Mouse (Mus musculus): Measurements from ENCODE around the gene Abo. TPM values are rescaled to one million over a fixed set of nuclear protein-coding genes. Genes with fewer than 3 reads are reported as not detected.
"Not testable (repeated sequence)": the region's sequence is repeated elsewhere in the genome, so short reads cannot be mapped to it uniquely, and the experiment has no call there.

Abo gene
- polyA plus RNA-seq, 1 experiment from 2014 or later: not detected

- 94% methylated on average over 4 of the region's 4 CpGs for WGBS
- no peaks in the 10 kb centered on the region for H3K4me1 ChIP-seq (replicated peaks; ENCODE audit: control insufficient read depth, insufficient read depth, low read length)
- no peak overlapping the region for H3K4me3 ChIP-seq (ENCODE audit: low read depth, low read length)
- H3K9ac ChIP-seq (ENCODE audit: low read depth, low read length): no peak overlapping the region
- H3K27me3 ChIP-seq (ENCODE audit: control insufficient read depth, insufficient read depth, low read length): no peaks in the 10 kb centered on the region
- H3K9me3 ChIP-seq (ENCODE audit: control insufficient read depth, low read length): no peaks in the 10 kb centered on the region
- peaks cover 18% of the 10 kb centered on the region for H3K36me3 ChIP-seq (ENCODE audit: control insufficient read depth, insufficient read depth, low read length)
- DNase-seq (ENCODE audit: low spot score): no peak
- no peak overlapping the region for H3K27ac ChIP-seq (ENCODE audit: low read depth, low read length)
- ATAC-seq (ENCODE audit: low FRiP score): no peak
- H3K4me2 ChIP-seq (replicated peaks; ENCODE audit: low read depth, low read length): no peak overlapping the region
Observed at GRCm38 (mm10) chr2:26895898-26896297, 31.1 kb upstream of the Abo start.

- H3K27ac ChIP-seq (ENCODE audit: low read depth, low read length); H3K4me1 ChIP-seq (replicated peaks; ENCODE audit: control insufficient read depth, insufficient read depth, low read length); H3K9me3 ChIP-seq (ENCODE audit: control insufficient read depth, low read length); H3K27me3 ChIP-seq (ENCODE audit: control insufficient read depth, insufficient read depth, low read length); DNase-seq (ENCODE audit: low spot score); ATAC-seq (ENCODE audit: low FRiP score); H3K36me3 ChIP-seq (ENCODE audit: control insufficient read depth, insufficient read depth, low read length); H3K4me2 ChIP-seq (replicated peaks; ENCODE audit: low read depth, low read length); H3K4me3 ChIP-seq (ENCODE audit: low read depth, low read length); H3K9ac ChIP-seq (ENCODE audit: low read depth, low read length): not testable (repeated sequence)
- WGBS: 66% methylated on average over 4 of the region's 4 CpGs
Observed at GRCm38 (mm10) chr2:26886170-26886569, 21.4 kb upstream of the Abo start.

DNA sequence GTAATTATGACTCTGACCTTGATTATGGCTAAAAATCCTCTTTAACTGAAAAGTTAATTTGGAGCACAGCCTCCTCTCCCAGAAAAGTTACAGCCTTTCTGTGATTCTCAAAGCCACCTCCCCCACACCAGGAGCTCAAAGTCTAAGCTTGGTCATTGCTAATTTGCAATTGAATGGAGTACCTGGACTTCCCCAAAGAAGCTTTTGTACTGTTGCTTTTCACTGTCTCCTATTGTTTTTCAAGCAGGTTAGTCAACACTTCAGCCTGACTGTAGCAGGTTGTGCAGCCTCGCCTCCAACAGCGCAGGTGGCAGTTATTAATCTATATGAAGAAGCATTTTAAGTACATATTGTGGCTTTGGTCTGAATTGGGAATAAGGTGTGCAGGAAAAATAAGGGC is 20.8 kb upstream of the Abo start:
- H3K4me2 ChIP-seq (replicated peaks; ENCODE audit: low read depth, low read length); H3K4me3 ChIP-seq (ENCODE audit: low read depth, low read length); H3K4me1 ChIP-seq (replicated peaks; ENCODE audit: control insufficient read depth, insufficient read depth, low read length); H3K9me3 ChIP-seq (ENCODE audit: control insufficient read depth, low read length); H3K27me3 ChIP-seq (ENCODE audit: control insufficient read depth, insufficient read depth, low read length); H3K36me3 ChIP-seq (ENCODE audit: control insufficient read depth, insufficient read depth, low read length); ATAC-seq (ENCODE audit: low FRiP score); H3K27ac ChIP-seq (ENCODE audit: low read depth, low read length); H3K9ac ChIP-seq (ENCODE audit: low read depth, low read length); DNase-seq (ENCODE audit: low spot score): not testable (repeated sequence)
- 78% methylated on average over 2 of the region's 2 CpGs for WGBS

- Histone ChIP-seq H3K4me2 (replicated peaks; ENCODE audit: low read depth, low read length) (no peak overlapping the region), H3K4me1 (replicated peaks; ENCODE audit: control insufficient read depth, insufficient read depth, low read length) (no peaks in the 10 kb centered on the region), H3K27me3 (ENCODE audit: control insufficient read depth, insufficient read depth, low read length) (no peaks in the 10 kb centered on the region), H3K9me3 (ENCODE audit: control insufficient read depth, low read length) (no peaks in the 10 kb centered on the region), H3K27ac (ENCODE audit: low read depth, low read length) (no peak overlapping the region), H3K9ac (ENCODE audit: low read depth, low read length) (no peak overlapping the region), H3K4me3 (ENCODE audit: low read depth, low read length) (no peak overlapping the region), H3K36me3 (ENCODE audit: control insufficient read depth, insufficient read depth, low read length) (no peaks in the 10 kb centered on the region)
- no peak for DNase-seq (ENCODE audit: low spot score)
- ATAC-seq (ENCODE audit: low FRiP score): no peak
Observed at GRCm38 (mm10) chr2:26878571-26878970, 13.8 kb upstream of the Abo start.

- 71% methylated on average over 6 of the region's 6 CpGs for WGBS
- H3K9ac ChIP-seq (ENCODE audit: low read depth, low read length): no peak overlapping the region
Observed at GRCm38 (mm10) chr2:26870666-26871065, 5.9 kb upstream of the Abo start.

GRCm38 (mm10) chr2:26862856-26863255 is 1.9 kb downstream of the Abo start:
- no peaks in the 10 kb centered on the region for H3K27me3 ChIP-seq (ENCODE audit: control insufficient read depth, insufficient read depth, low read length)
- ATAC-seq (ENCODE audit: low FRiP score): no peak
- H3K4me1 ChIP-seq (replicated peaks; ENCODE audit: control insufficient read depth, insufficient read depth, low read length): no peaks in the 10 kb centered on the region
- H3K27ac ChIP-seq (ENCODE audit: low read depth, low read length): no peak overlapping the region
- no peak overlapping the region for H3K4me2 ChIP-seq (replicated peaks; ENCODE audit: low read depth, low read length)
- WGBS: 76% methylated on average over 3 of the region's 3 CpGs
- H3K9me3 ChIP-seq (ENCODE audit: control insufficient read depth, low read length): no peaks in the 10 kb centered on the region
- no peak for DNase-seq (ENCODE audit: low spot score)
- no peaks in the 10 kb centered on the region for H3K36me3 ChIP-seq (ENCODE audit: control insufficient read depth, insufficient read depth, low read length)
- H3K4me3 ChIP-seq (ENCODE audit: low read depth, low read length): no peak overlapping the region
- no peak overlapping the region for H3K9ac ChIP-seq (ENCODE audit: low read depth, low read length)

More at GRCm38 (mm10) chr2:26870666-26871065, 5.9 kb upstream of the Abo start:
- Histone ChIP-seq H3K36me3 (ENCODE audit: control insufficient read depth, insufficient read depth, low read length) (no peaks in the 10 kb centered on the region), H3K9me3 (ENCODE audit: control insufficient read depth, low read length) (no peaks in the 10 kb centered on the region), H3K27ac (ENCODE audit: low read depth, low read length) (no peak overlapping the region), H3K27me3 (ENCODE audit: control insufficient read depth, insufficient read depth, low read length) (no peaks in the 10 kb centered on the region), H3K4me2 (replicated peaks; ENCODE audit: low read depth, low read length) (no peak overlapping the region), H3K4me1 (replicated peaks; ENCODE audit: control insufficient read depth, insufficient read depth, low read length) (no peaks in the 10 kb centered on the region), H3K4me3 (ENCODE audit: low read depth, low read length) (no peak overlapping the region)
- ATAC-seq (ENCODE audit: low FRiP score): no peak
- no peak for DNase-seq (ENCODE audit: low spot score)

- Histone ChIP-seq H3K9me3 (ENCODE audit: control insufficient read depth, low read length) (no peaks in the 10 kb centered on the region), H3K27ac (ENCODE audit: low read depth, low read length) (no peak overlapping the region), H3K36me3 (ENCODE audit: control insufficient read depth, insufficient read depth, low read length) (no peaks in the 10 kb centered on the region), H3K9ac (ENCODE audit: low read depth, low read length) (no peak overlapping the region), H3K4me2 (replicated peaks; ENCODE audit: low read depth, low read length) (no peak overlapping the region), H3K27me3 (ENCODE audit: control insufficient read depth, insufficient read depth, low read length) (no peaks in the 10 kb centered on the region), H3K4me1 (replicated peaks; ENCODE audit: control insufficient read depth, insufficient read depth, low read length) (no peaks in the 10 kb centered on the region), H3K4me3 (ENCODE audit: low read depth, low read length) (no peak overlapping the region)
- ATAC-seq (ENCODE audit: low FRiP score) (no peak), DNase-seq (ENCODE audit: low spot score) (peak; percentile 44)
- WGBS: 60% methylated on average over 2 of the region's 2 CpGs
Observed at GRCm38 (mm10) chr2:26847706-26848105, 17.1 kb downstream of the Abo start.

DNA sequence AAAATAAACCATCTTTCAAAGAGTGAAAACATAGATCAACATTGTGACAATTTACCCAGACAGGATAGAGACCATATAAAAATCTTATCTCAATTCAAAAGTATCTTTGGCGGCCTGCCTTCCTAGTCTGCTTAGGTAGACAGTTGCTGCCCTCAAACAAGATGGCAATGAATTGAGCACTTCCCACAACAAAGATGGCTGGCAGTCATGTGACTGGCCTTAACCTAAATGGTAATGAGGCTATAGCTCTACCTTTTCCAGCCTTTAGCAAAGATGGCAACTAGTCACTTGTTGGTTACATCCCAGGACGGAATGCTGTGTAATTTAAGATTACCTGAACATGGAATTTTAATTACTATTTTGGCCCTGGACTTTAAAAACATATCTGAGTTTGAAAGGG is 32.3 kb downstream of the Abo start:
- no peak overlapping the region for H3K9ac ChIP-seq (ENCODE audit: low read depth, low read length)
- H3K4me1 ChIP-seq (replicated peaks; ENCODE audit: control insufficient read depth, insufficient read depth, low read length): no peaks in the 10 kb centered on the region
- DNase-seq (ENCODE audit: low spot score) (no peak), ATAC-seq (ENCODE audit: low FRiP score) (no peak)
- no peak overlapping the region for H3K4me3 ChIP-seq (ENCODE audit: low read depth, low read length)
- WGBS: 91% methylated on average over 2 of the region's 2 CpGs
- no peak overlapping the region for H3K27ac ChIP-seq (ENCODE audit: low read depth, low read length)
- H3K27me3 ChIP-seq (ENCODE audit: control insufficient read depth, insufficient read depth, low read length): no peaks in the 10 kb centered on the region
- H3K36me3 ChIP-seq (ENCODE audit: control insufficient read depth, insufficient read depth, low read length): no peaks in the 10 kb centered on the region
- no peaks in the 10 kb centered on the region for H3K9me3 ChIP-seq (ENCODE audit: control insufficient read depth, low read length)
- H3K4me2 ChIP-seq (replicated peaks; ENCODE audit: low read depth, low read length): no peak overlapping the region

- H3K27me3 ChIP-seq (ENCODE audit: control insufficient read depth, insufficient read depth, low read length): no peaks in the 10 kb centered on the region
- 96% methylated on average over 1 of the region's 1 CpGs for WGBS
- H3K4me2 ChIP-seq (replicated peaks; ENCODE audit: low read depth, low read length): no peak overlapping the region
- no peaks in the 10 kb centered on the region for H3K36me3 ChIP-seq (ENCODE audit: control insufficient read depth, insufficient read depth, low read length)
- DNase-seq (ENCODE audit: low spot score) (no peak), ATAC-seq (ENCODE audit: low FRiP score) (no peak)
- H3K4me3 ChIP-seq (ENCODE audit: low read depth, low read length): no peak overlapping the region
- H3K4me1 ChIP-seq (replicated peaks; ENCODE audit: control insufficient read depth, insufficient read depth, low read length): no peaks in the 10 kb centered on the region
- H3K9ac ChIP-seq (ENCODE audit: low read depth, low read length): no peak overlapping the region
- no peaks in the 10 kb centered on the region for H3K9me3 ChIP-seq (ENCODE audit: control insufficient read depth, low read length)
- H3K27ac ChIP-seq (ENCODE audit: low read depth, low read length): no peak overlapping the region
Observed at GRCm38 (mm10) chr2:26828047-26828446, 36.7 kb downstream of the Abo start.
